Mouse (Mus musculus) T-cell, adult 2 months (primary cell): Measurements from ENCODE around the gene Gm8439.

Experiments used
- DNase-seq: peaks from one replicate; pipeline ENCODE4 v3.0.0; 2022; ENCODE audit warnings: low spot score

Gene Gm8439

DNA sequence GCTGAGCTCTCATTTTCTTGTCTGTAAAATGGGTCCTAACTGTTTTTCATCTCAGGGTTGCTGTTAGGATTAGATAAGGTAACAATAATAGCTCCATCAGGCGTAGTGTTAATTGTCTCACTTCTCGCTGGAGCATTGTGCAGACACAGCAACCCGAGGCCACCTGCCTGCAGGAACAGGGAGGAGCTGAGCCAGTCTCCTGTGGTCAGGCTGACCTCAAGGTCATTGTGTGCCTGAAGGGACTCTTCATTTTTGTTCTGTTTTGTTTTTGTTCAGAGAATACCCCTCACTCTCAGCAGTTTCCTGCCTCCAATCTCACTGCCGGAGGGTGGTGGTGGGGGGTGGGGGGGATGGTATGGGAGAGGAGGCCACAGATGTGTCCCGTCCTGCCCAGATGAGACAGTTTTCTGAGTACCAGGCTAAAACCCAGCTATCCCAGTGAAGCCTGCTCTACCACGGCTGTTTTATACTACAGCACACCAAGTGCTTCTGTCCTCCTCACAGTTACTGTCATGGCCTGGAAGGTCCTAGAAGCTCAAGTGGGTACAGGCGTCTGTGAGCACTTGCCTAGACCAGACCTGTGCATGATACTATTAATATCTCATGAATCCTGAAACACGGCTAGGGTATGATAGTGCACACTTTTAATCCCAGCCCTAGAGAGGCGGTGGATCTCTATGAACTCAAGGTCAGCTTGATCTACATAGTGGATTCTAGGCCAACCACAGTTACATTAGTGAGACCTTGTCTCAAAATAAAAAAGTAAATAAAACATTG is 23.9 kb downstream of the Gm8439 start:
- DNase-seq, result no peak

DNA sequence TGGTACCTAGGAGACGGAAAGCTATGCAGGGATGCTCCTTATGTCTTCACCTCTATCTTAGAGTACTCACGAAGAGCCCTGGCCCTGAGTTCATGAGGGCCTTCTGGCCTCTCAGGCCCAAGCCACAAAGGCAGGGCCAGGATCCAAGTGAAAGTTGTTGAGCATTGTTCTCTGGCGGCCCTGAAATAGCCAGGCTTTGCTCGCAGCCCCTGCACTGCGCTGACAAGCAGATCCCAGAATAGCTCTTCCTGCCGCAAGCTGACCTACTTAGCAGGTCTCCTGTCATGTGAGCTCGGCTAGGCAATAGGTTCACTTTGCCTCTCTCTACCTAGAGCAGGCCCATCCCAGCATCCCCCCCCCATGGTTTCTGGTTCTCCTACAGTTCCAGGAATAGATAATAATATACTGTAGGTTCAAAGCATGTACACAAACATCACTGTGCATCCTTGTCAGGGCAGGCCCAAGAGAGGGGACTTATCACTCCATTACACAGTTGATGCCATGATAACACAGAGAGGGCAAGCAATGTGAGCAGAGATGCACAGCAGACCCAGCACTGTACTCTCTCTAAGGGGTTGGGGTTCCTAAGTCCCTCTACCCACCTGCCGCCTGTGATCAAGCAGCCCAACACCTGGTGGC is 25.3 kb downstream of the Gm8439 start:
- DNase-seq, result no peak

- no peak for DNase-seq
Measured at GRCm38 (mm10) chr4:120614644-120615043, 26.1 kb downstream of the Gm8439 start.

DNA sequence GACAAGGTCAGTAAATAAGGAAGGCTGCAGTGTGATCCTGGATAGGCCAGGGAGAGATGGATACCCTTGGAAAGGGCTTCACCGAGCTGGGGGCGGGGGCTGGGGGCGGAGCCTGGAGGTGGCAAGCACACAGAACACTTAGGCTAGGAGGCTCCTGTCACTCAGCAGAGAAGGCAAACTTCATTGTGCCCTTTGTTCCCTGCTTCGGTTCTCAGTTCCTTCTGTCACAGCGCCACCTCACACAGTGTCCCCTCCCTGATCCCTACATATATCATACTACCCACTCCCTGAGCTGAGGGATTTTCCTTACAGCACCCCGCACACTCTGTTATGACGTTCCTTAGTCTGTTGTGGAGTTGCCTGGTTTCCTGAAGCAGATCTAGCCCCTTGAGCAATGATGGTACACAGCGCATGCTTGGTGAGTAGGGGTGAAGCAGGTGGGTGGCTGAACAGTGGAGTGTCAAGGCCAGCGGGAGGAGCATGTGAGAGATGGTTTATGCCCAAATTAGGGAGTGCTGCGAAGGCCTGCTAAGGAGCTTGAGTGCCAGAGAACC is 27.1 kb downstream of the Gm8439 start:
- DNase-seq, result peak; percentile 42

DNA sequence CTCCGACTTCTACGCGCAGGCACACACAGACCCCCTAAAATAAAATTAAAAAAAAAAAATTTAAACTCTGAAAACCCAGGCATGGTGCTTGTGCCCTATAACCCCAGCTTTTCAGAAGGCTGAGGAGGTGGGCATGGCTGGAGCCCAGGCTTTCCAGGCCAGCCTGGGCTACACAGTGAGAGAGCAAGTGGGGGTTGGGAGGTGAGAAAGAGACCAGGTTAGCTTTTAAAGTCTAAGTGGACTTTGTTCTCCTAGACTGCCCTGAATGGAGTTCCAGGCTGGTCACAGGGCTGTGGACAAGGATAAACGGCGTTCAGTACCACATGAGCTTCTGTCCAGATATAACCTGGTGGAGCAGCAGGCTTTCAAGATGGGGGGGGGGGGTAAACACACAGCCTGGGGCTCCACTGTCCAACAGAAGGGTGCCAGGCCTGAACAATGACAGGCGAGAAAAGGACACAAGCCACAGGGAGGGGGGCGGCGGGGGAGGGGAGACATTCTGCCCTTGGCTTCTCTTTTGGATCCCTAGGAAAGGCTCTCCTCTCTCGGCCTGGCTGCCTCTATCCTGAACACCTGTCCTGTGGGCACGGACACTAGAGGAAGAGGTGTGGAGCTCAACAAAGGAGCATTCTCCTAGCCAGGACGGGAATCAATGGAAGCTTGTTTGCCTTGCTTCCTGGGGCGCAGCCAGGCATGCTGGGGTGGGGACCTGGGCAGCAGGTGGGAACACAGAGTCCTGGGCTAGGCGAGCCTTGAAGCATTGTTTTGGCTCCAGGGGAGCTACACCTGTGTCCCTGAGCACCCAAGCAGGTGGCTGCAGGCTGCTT is 27.9 kb downstream of the Gm8439 start:
- DNase-seq, result no peak

GRCm38 (mm10) chr4:120627728-120628127 is 39.2 kb downstream of the Gm8439 start:
- DNase-seq, result no peak

GRCm38 (mm10) chr4:120630218-120630931 is 41.8 kb downstream of the Gm8439 start:
- DNase-seq, result no peak

DNA sequence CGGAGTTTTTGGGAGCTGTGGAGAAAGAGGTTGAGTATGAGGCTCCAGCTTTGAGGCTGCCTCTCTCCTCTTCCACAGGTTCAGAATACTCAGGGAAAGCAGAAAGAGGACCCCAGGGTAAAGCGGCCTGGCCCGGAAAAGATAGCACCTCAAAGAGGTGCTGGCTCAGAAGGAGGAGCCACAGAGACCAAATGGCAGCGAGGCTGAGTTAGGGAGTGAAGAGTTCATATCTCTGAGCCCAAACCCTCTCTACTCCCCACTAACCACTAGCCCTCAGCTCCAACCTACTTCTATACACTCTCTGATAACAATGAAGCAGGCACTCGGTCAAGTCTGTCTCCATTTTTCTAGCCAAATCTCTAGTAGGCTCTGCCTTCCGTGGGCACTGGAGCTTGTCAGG is 43.3 kb downstream of the Gm8439 start:
- DNase-seq, result no peak

- no peak for DNase-seq
Measured at GRCm38 (mm10) chr4:120635351-120635750, 46.8 kb downstream of the Gm8439 start.

DNA sequence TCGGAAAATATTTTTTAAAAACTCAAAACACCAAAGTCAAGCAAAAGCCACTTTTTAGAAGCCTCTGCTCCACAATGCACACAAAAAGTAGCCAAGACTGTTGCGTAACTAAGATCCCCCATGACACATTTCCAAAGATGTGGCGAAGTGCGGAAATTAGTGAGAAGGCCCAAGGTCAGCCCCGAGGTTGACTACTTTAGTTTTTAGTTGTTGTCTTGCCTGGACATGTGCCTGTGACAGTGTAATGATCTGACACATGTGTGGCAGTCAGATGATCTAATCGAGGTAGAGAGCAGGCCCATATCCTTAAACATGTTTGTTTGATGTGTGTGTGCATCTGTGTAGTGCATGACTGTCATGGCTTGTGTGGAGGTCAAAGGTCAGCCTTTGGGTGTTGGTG is 53.4 kb downstream of the Gm8439 start:
- DNase-seq, result no peak

DNA sequence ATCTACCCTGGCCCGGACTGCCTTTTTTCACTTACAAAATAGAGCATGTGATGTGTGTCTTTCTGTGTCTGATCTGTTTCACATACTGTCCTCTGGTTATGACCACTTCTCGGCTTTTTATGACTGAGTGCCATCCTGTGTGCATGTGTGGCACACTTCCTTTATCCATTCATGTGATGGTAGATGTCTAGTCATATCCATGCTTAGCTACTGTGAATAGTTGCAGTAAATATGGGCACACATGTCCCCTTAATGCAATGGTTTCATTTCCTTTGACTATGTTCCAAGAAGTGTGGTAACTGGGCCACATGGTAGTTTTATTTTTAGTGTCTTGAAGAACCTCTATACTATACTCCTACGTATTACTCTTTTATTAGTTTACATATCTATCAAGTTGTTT is 55.4 kb downstream of the Gm8439 start:
- no peak for DNase-seq

- no peak for DNase-seq
Measured at GRCm38 (mm10) chr4:120649369-120650207, 61.0 kb downstream of the Gm8439 start.

DNA sequence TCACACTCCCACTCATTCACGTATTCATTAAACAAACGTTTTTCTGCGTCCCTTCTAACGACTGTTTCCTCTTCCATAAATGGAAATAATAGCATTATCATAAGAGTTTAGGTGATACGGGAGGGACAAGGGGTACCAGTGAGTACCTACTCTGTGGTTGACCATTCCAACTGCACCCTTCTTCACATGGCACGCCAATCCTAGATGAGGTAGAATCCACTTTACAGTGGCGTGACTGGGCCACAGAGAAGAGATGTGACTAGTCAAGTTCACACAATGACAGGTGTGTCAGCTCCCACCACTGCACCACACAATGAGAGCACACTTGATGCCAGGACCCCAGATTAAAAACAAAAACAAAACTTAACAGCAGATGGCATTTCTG is 61.7 kb downstream of the Gm8439 start:
- no peak for DNase-seq

GRCm38 (mm10) chr4:120655898-120656297 is 67.4 kb downstream of the Gm8439 start:
- no peak for DNase-seq
